Mouse (Mus musculus) cortical plate, adult 2 months (tissue): ENCODE measurements around the gene Nrxn2.

ENCODE experiments used
- CTCF ChIP-seq: fragments of 200-500 bp; IDR thresholded peaks from 2 replicates; pipeline ENCODE4 v1.5.1; 2011; ENCODE audit warnings: mild to moderate bottlenecking, control low read depth, low read length; ENCODE audit not compliant: insufficient read depth; ENCODE audit errors: extremely low read depth
- POLR2A ChIP-seq: fragments of 200-500 bp; IDR thresholded peaks from 2 replicates; pipeline ENCODE4 v1.6.1; 2011; ENCODE audit warnings: mild to moderate bottlenecking, low read length, control low read depth; ENCODE audit not compliant: insufficient read depth; ENCODE audit errors: extremely low read depth

DNA sequence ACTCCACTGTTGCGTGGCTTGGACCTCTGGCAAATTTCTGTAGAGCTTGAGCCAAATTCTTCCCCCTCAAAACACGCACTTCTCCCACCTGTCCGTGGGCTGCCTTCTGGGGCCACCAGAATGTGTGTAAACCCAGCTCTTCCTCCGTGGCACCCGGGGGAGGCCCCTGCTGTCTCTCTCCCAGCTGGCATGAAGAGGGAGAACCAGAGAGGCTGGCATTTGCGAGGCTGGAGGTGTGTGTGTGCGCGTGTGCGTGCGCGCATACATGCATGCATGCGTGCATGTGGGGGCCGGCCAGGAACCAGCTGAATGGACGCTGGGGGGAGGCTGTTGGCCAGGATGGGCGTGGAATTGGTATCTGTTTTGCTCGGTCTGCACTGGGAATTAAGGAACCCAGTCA lies 4.7 kb downstream of the Nrxn2 start:
- TF ChIP-seq CTCF = no peak
- TF ChIP-seq POLR2A = no peak
